Mouse (Mus musculus) cerebellum, adult 9-10 months (tissue): ENCODE measurements around the gene Olfr1265.

Experiments
- DNase-seq: peaks from one replicate; pipeline ENCODE4 v3.0.0; 2022

The Olfr1265 gene

GRCm38 (mm10) chr2:90035037-90035436 is at the start of gene Olfr1265:
Olfr1265 (plus strand) TSS chr2:90035337.
- no peak for DNase-seq

- no peak for DNase-seq
These were observed 44.2 kb upstream of the Olfr1265 start, which contains the start of gene Olfr1261 for GRCm38 (mm10) chr2:89990921-89991320. Olfr1261 (plus strand) TSS chr2:89991221.

GRCm38 (mm10) chr2:89999845-90000244 is 35.3 kb upstream of the Olfr1265 start, which contains the start of gene Olfr1262:
Olfr1262 (plus strand) TSS chr2:90000145.
- no peak for DNase-seq

- no peak for DNase-seq
These were observed 23.3 kb upstream of the Olfr1265 start, which contains the start of gene Olfr1263 for GRCm38 (mm10) chr2:90011831-90012230. Olfr1263 (plus strand) TSS chr2:90012131.

- no peak for DNase-seq
These were observed 9.7 kb upstream of the Olfr1265 start, which contains the start of gene Olfr1264 for GRCm38 (mm10) chr2:90025477-90025876. Olfr1264 (minus strand) TSS chr2:90025577.

GRCm38 (mm10) chr2:90063494-90063893 is 28.4 kb downstream of the Olfr1265 start, which contains the start of gene Olfr140:
Olfr140 (minus strand) TSS chr2:90063594.
- DNase-seq: no peak

- DNase-seq: no peak
These were observed 34.9 kb downstream of the Olfr1265 start for GRCm38 (mm10) chr2:90070065-90070464.
